Mouse (Mus musculus) lung, embryonic 16.5 days (tissue): ENCODE results near the gene Lsm14a. TPM values are rescaled to one million over a fixed set of nuclear protein-coding genes. Genes with fewer than 3 reads are reported as not detected.
"Not testable (repeated sequence)": the region's sequence is repeated elsewhere in the genome, so short reads cannot be mapped to it uniquely, and the experiment has no call there.

Experiments used
- ATAC-seq: fragments of 200-750 bp; cut with Nextera tagmentation; 2 replicates; pipeline ENCODE4 v1.8.0; 2017; ENCODE audit warnings: low read depth, mild to moderate bottlenecking, moderate library complexity
- H3K27ac ChIP-seq: fragments of 300-500 bp; sonication (generic); 2 replicates; pipeline ENCODE4 v1.5.1; 2014; ENCODE audit warnings: mild to moderate bottlenecking, control low read depth, low read length
- H3K27me3 ChIP-seq: fragments of 300-500 bp; sonication (generic); 2 replicates; pipeline ENCODE4 v1.6.1; 2014; ENCODE audit warnings: low read depth, low read length, mixed read lengths; ENCODE audit not compliant: control insufficient read depth, insufficient read depth
- H3K36me3 ChIP-seq: fragments of 300-500 bp; sonication (generic); 2 replicates; pipeline ENCODE4 v1.6.1; 2014; ENCODE audit warnings: low read length; ENCODE audit not compliant: control insufficient read depth, insufficient read depth
- H3K4me1 ChIP-seq: fragments of 300-500 bp; sonication (generic); replicated peaks from 2 replicates; pipeline ENCODE4 v1.6.1; 2014; ENCODE audit warnings: low read length, mixed read lengths; ENCODE audit not compliant: control insufficient read depth, insufficient read depth
- H3K4me2 ChIP-seq: fragments of 300-500 bp; sonication (generic); 2 replicates; pipeline ENCODE4 v1.6.1; 2014; ENCODE audit warnings: low read depth, low read length, control low read depth
- H3K4me3 ChIP-seq: fragments of 300-500 bp; sonication (generic); 2 replicates; pipeline ENCODE4 v1.5.1; 2014; ENCODE audit warnings: mild to moderate bottlenecking, low read length, control low read depth
- H3K9ac ChIP-seq: fragments of 300-500 bp; sonication (generic); 2 replicates; pipeline ENCODE4 v1.6.1; 2014; ENCODE audit warnings: low read length, control low read depth
- H3K9me3 ChIP-seq: fragments of 300-500 bp; sonication (generic); 2 replicates; pipeline ENCODE4 v1.6.1; 2016; ENCODE audit warnings: low read length; ENCODE audit not compliant: control insufficient read depth
- WGBS: fragments of 180-500 bp; shearing (Covaris S2); extraction: QIAGEN DNeasy Blood & Tissue Kit; methylation state at CpG from one replicate; pipeline ENCODE4 v1.1.7; 2014; 5-methylcytosine and 5-hydroxymethylcytosine counted together
- polyA plus RNA-seq: library from polyadenylated mRNA; unstranded; fragments of >200 nt; fragmentation: Nextera tagmentation; extraction: Ambion mirVana; gene quantifications from 2 replicates; pipeline ENCODE4 v1.2.1, GENCODE M21; 2015

The Lsm14a gene
- polyA plus RNA-seq, 1 experiment from 2014 or later, result 88.7 TPM

DNA sequence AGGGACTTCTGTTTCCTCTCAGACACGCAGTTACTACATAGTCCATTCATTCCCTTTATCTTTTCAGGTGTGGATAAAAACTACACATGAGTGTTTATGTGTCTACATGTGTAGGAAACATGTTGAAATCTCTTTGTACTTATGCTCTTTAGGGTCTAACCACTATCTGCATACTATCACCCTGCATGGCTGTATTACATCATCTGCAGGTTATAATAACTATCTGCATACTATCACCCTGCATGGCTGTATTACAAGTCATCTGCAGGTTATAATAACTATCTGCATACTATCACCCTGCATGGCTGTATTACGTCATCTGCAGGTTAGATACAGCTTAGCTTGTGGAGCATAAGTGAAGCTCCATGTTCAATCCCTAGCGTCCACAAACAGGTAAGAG, 46.1 kb downstream of the Lsm14a start:
- H3K4me1 ChIP-seq, result no peaks in the 10 kb centered on the region

DNA sequence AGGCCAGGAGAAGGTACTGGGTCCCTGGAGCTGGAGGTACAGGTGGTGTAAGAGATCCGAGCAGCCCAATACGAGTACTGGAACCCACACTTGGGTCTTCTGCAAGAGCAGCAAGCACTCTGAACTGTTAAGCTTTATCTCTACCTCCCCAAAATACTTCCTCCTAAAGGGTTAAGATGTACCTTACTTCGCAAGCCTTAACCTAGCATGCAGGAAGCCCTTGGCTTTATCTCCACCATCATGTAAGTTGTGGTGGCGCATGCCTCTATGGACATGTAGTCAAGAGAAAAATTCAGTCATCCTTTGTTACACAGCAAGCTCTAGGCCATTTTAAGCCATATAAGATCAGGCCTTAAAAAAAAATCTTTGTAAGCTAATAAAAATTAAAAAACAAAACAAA, 46.6 kb downstream of the Lsm14a start:
- Histone ChIP-seq H3K36me3 (peaks cover 62% of the 10 kb centered on the region), H3K4me3 (no peak overlapping the region), H3K9ac (no peak overlapping the region), H3K27me3 (no peaks in the 10 kb centered on the region), H3K4me1 (no peaks in the 10 kb centered on the region), H3K27ac (no peak overlapping the region), H3K9me3 (no peaks in the 10 kb centered on the region), H3K4me2 (no peak overlapping the region)
- ATAC-seq, result no peak
- 92% methylated on average over 4 of the region's 4 CpGs for WGBS

More for the DNA sequence above, 46.1 kb downstream of the Lsm14a start:
- Histone ChIP-seq H3K27me3 (no peaks in the 10 kb centered on the region), H3K9me3 (no peaks in the 10 kb centered on the region), H3K4me3 (no peak overlapping the region), H3K9ac (no peak overlapping the region), H3K36me3 (peaks cover 61% of the 10 kb centered on the region), H3K27ac (no peak overlapping the region), H3K4me2 (no peak overlapping the region)
- ATAC-seq, result no peak
- 83% methylated on average over 3 of the region's 3 CpGs for WGBS

DNA sequence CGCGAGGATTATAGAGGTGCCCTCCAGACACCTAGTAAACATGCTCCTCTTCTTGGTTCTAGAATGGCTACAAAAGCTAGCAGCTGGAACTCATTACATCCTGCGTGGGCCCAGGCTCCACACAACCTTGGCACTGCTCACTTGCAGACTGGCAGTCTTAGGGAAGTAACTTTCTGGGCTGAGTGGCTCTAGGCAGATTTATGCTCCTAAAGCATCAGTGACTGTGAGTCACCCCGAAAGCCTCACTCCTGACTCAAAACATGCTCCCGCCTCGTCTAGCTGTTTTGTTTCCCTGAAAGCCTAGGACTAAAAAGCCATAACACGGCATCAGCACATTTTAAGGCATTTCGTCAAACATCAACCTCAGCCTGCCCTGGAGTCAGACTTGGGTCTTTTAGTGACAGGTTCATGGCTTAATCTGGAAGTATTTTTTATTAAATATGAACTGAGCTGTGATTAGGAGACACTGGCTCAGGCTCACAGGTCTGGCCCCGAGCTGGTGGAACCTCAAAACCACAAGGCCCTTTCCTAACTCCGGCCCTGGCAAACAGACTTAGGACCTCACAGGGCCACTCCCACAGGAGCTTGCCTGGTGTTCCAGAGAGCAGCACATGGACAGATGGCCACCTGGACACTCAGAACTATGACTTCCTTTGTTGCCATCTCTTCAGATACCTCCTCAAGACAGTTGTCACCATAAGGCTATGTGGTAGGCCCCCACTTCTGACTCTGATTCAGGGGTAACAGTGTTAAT, 50.9 kb downstream of the Lsm14a start:
- H3K9me3 ChIP-seq, result no peaks in the 10 kb centered on the region
- no peak overlapping the region for H3K27ac ChIP-seq
- 85% methylated on average over 10 of the region's 10 CpGs for WGBS
- no peaks in the 10 kb centered on the region for H3K4me1 ChIP-seq
- ATAC-seq, result no peak
- no peaks in the 10 kb centered on the region for H3K27me3 ChIP-seq
- no peak overlapping the region for H3K4me3 ChIP-seq
- H3K4me2 ChIP-seq, result no peak overlapping the region
- H3K36me3 ChIP-seq, result peaks cover 45% of the 10 kb centered on the region
- no peak overlapping the region for H3K9ac ChIP-seq

- no peaks in the 10 kb centered on the region for H3K9me3 ChIP-seq
- H3K27ac ChIP-seq, result no peak overlapping the region
- H3K4me3 ChIP-seq, result no peak overlapping the region
- peaks cover 34% of the 10 kb centered on the region for H3K36me3 ChIP-seq
- no peaks in the 10 kb centered on the region for H3K27me3 ChIP-seq
- no peak overlapping the region for H3K4me2 ChIP-seq
- no peak for ATAC-seq
- no peaks in the 10 kb centered on the region for H3K4me1 ChIP-seq
- no peak overlapping the region for H3K9ac ChIP-seq
- WGBS, result 79% methylated on average over 5 of the region's 5 CpGs
Observed at GRCm38 (mm10) chr7:34340841-34341240, 52.3 kb downstream of the Lsm14a start.

- no peak for ATAC-seq
- Histone ChIP-seq H3K9ac (no peak overlapping the region), H3K4me3 (no peak overlapping the region), H3K4me2 (no peak overlapping the region), H3K4me1 (no peaks in the 10 kb centered on the region), H3K27me3 (no peaks in the 10 kb centered on the region), H3K27ac (no peak overlapping the region), H3K9me3 (no peaks in the 10 kb centered on the region), H3K36me3 (peaks cover 24% of the 10 kb centered on the region)
- 73% methylated on average over 5 of the region's 5 CpGs for WGBS
Observed at GRCm38 (mm10) chr7:34339164-34339489, 54.0 kb downstream of the Lsm14a start.

DNA sequence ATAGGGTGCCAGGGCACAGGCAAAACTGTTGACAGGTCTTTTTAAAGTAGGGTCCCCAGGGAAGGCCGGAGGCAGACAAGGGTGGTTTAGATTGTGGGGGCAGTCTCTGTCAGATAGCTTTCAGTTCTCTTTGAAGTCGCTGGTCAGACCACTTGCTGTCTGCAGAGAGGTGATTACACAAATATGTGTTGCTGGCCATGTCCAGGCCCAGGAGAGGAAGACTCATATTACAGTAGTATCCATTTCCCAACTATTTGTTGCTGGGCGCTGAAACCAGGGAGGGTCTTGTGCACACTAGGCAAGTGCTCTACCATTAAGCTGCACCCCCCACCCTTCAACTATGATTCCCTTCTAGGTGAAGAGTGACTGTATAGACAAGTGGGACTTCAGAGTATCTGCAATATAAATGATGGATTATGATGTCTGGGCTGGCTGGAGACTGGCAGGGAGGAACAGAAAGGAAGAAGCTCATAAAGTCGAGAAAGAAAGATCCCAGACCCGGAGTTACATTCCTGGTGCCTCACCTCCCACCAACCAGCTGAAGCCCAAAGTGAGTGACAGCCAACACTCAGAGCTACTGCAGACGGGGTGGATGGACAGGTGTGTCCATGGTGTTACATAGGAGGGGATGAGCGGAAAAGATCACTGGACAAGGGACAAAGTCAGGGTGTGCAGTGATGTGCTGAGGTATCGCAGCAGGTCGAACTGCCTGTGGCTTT, 54.5 kb downstream of the Lsm14a start:
- peaks cover 19% of the 10 kb centered on the region for H3K36me3 ChIP-seq
- ATAC-seq, result no peak
- 55% methylated on average over 9 of the region's 9 CpGs for WGBS
- H3K27ac ChIP-seq, result no peak overlapping the region
- no peaks in the 10 kb centered on the region for H3K9me3 ChIP-seq
- no peak overlapping the region for H3K4me3 ChIP-seq
- H3K4me2 ChIP-seq, result no peak overlapping the region
- H3K4me1 ChIP-seq, result no peaks in the 10 kb centered on the region
- H3K9ac ChIP-seq, result no peak overlapping the region
- no peaks in the 10 kb centered on the region for H3K27me3 ChIP-seq

GRCm38 (mm10) chr7:34337268-34337667, 55.8 kb downstream of the Lsm14a start:
- no peak overlapping the region for H3K27ac ChIP-seq
- ATAC-seq, result no peak
- H3K4me1 ChIP-seq, result no peaks in the 10 kb centered on the region
- H3K4me3 ChIP-seq, result no peak overlapping the region
- no peak overlapping the region for H3K4me2 ChIP-seq
- H3K9me3 ChIP-seq, result no peaks in the 10 kb centered on the region
- H3K27me3 ChIP-seq, result no peaks in the 10 kb centered on the region
- no peak overlapping the region for H3K9ac ChIP-seq
- 79% methylated on average over 2 of the region's 2 CpGs for WGBS
- peaks cover 11% of the 10 kb centered on the region; the same call in 1 of the 2 replicates for H3K36me3 ChIP-seq

DNA sequence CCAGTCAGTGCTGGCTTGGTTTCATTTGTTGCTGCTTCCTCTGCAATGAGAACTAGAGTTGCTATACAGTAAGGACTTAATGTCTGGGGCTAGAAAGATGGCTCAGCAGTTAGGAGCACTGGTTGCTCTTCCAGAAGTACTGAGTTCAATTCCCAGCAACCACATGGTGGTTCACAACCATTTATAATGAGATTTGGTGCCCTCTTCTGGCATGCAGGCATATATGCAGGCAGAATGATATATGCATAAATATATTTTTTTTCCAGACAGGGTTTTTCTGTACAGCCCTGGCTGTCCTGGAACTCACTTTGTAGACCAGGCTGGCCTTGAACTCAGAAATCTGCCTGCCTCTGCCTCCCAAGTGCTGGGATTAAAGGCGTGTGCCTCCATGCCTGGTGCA, 56.6 kb downstream of the Lsm14a start:
- H3K27ac ChIP-seq, ATAC-seq, H3K27me3 ChIP-seq, H3K9me3 ChIP-seq, H3K4me3 ChIP-seq, H3K4me2 ChIP-seq, H3K36me3 ChIP-seq, H3K9ac ChIP-seq, H3K4me1 ChIP-seq: not testable (repeated sequence)
- 83% methylated on average over 1 of the region's 1 CpGs for WGBS

- H3K4me1 ChIP-seq, result no peaks in the 10 kb centered on the region
- no peaks in the 10 kb centered on the region for H3K27me3 ChIP-seq
- H3K9me3 ChIP-seq, result no peaks in the 10 kb centered on the region
- H3K4me2 ChIP-seq, result no peak overlapping the region
- H3K4me3 ChIP-seq, result no peak overlapping the region
- ATAC-seq, result no peak
- 36% methylated on average over 3 of the region's 3 CpGs for WGBS
- H3K36me3 ChIP-seq, result no peaks in the 10 kb centered on the region
- H3K27ac ChIP-seq, result no peak overlapping the region
- no peak overlapping the region for H3K9ac ChIP-seq
Observed at GRCm38 (mm10) chr7:34327493-34327892, 65.6 kb downstream of the Lsm14a start.
